Mouse (Mus musculus): ENCODE data around the gene Cavin1.
A peak's percentile ranks its signal among the peaks of the same experiment; 100 is the strongest.

The Cavin1 gene

GRCm38 (mm10) chr11:100949540-100949939, 21.1 kb downstream of the Cavin1 start:
- no peak for DNase-seq

DNA sequence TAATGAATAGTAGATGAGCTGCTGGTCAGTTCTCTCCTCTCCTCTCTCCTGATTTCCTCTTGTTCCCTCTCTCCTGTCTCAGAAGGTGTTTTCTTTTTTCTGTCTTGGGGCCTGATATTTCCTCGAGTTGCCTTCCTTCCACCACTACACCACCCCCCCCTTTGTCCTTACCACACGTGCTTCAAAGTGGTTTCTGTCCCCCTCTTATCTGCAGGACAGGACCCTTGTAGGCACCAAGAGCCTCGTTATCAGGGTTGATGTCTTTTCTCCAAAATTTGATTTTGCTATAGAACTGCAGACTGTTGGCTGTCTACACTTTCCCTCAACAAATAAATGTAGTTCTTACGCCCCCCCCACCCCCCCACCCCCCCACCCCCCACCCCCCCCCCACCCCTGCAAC, 22.4 kb downstream of the Cavin1 start:
- no peak for DNase-seq

DNA sequence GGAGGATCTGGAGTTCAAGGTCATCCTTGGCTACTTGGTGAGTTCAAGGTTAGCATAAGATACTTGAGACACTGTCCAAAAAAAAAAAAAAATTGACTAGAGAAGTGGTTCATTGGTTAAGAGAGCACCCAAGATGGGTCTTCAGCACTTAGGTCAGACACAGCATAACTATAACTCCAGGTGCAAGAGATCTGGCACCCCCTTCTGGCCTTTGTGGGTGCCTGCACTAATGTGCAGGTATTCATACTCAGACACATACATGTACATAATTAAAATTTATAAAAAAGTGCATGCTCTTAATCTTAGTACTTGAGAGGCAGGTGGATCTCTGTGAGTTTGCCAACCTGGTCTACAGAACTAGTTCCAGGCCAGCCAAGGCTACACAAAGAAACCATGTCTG, 23.1 kb downstream of the Cavin1 start:
- no peak for DNase-seq

GRCm38 (mm10) chr11:100946862-100947261, 23.8 kb downstream of the Cavin1 start:
- peak; percentile 31 for DNase-seq

DNA sequence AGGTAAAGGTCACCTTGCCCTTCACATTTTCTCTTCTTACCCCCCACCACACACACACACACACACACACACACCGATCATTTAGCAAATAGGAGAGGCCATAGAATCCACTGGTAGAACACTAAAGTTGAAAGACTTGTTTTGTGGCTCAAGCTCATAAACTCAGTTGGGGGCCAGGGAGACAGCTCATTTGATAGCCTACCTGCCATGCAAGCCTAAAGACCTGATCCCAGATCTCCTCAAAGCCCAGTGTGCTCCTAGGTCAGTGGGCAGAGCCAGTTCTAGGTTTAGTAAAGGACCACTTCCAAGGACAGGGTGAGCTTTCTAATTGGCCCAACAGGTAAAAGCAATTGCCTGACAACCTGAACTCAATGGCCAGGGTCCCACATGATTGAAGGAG, 28.3 kb downstream of the Cavin1 start:
- DNase-seq = no peak

GRCm38 (mm10) chr11:100939512-100940151, 31.1 kb downstream of the Cavin1 start, which contains the start of gene Stat3:
TSS of gene Stat3 (minus strand) at chr11:100939540.
- DNase-seq = peak; percentile 99

DNA sequence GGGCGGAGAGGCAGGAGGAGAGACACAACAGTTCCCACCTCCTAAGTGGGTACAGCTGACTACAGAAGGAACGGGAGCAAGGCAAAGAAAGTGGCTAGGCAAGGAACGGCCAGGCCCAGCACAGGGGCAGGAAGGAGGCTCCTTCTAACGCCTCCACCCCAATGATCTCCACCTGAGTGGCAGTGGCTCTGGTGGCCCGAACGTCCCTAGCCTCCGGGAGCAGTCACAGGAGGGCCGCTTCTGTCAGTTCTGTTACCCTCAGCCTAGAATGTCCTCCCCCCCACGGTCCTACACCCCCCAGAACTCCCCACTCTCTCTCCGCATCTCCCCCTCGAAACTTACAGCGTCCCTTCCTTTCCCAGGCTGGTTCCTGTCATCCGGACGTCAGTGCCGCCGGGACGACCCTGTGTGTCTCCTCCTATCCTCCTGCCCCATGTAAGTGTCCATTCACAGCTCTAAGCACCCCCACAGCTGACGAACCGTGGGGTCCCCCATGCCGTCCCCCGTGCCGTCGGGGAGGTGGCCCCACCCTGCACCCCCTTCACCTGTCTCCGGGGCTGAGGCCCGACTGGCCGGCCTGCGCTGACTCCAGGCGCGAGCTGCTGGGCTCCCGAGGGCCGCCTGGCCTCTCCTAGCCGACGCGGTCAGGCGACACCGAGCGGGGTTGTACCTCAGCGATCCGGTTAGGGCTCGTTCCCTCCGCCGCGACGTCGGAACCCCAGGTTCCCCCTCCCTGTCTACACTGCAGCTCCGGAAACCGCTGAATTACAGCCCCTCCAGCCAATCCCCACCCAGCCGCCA, 31.8 kb downstream of the Cavin1 start:
- peak; percentile 39 for DNase-seq

- DNase-seq = peak; percentile 38
These were observed 32.6 kb downstream of the Cavin1 start for GRCm38 (mm10) chr11:100938112-100938511.

- DNase-seq = no peak
These were observed 33.4 kb downstream of the Cavin1 start for GRCm38 (mm10) chr11:100937295-100937694.

GRCm38 (mm10) chr11:100935373-100936355, 35.0 kb downstream of the Cavin1 start:
- no peak for DNase-seq

DNA sequence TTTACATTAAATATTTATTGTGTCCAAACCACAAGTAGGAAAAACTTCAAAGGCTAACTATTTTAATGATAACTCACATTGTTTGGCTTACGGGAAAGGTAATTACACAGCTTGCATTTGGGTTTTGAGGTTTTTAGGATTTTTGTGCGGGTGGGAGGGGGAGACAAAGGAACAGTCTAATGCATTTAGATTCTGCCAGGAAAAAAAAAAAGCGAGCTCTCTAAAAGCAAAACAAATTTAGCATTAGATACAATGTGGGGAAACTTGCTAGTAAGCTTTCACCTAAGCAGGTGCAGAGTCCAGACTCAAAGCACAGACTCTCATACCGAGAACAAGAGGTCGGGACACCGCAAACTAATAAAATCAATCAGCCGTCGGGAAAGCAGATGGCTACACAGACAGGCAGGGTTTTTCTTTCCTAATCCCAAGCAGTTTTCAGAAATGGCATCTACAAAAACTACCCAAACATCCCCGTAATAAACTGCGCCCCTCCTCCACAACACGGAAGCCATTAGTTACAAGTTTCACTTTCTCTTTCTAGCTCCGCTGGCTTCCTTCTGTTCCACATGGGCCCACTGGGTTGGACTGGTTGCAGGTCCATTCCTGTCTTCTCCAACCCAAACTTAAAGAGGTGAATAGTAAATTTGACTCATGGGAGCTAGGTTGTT, 39.3 kb downstream of the Cavin1 start:
- DNase-seq = peak; percentile 45

- no peak for DNase-seq
These were observed 40.1 kb downstream of the Cavin1 start for GRCm38 (mm10) chr11:100930611-100931010.

DNA sequence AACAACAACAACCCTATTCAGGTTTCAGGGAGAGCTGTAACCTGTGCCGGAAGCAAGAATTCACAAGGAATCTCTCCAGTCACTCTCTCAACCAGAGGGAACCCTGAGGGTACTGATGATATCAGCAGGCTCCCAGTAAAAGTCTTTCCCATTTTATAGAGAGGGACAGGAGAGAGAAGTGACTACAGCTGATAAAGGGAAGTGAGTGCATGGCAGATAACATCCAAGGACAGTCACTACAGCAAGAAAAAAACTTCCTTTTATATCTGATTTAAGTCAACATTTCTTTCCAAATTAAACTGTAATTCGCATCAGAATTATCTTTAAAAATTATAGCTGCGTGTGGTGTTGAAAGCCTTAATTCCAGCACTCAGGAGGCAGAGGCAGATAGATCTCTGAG, 43.3 kb downstream of the Cavin1 start:
- no peak for DNase-seq

DNA sequence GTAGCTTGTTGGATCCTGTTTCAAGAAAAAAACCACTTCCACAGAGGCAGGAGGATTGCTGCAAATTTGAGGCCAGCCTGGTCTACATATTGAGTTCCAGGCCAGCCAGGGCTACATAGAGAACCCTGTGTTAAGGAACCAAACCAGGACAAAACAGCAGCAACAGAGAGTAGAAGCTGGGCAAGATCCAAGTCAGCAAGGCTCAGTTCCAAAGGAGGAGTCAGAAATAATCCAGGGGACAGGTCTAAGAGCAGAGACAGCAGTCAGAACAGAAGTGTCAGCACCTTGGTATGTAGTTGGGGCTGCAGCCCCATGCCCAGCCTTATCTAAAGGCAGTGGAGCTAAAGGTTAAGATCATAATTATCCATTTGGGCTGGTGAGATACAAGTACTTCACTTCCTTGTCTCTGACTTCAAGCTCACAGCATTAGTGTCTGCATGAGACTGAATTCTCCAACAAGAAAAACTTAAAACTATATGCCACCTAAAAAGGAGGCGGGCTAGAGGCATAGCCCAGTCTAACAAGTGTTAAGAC, 46.2 kb downstream of the Cavin1 start:
- no peak for DNase-seq

DNA sequence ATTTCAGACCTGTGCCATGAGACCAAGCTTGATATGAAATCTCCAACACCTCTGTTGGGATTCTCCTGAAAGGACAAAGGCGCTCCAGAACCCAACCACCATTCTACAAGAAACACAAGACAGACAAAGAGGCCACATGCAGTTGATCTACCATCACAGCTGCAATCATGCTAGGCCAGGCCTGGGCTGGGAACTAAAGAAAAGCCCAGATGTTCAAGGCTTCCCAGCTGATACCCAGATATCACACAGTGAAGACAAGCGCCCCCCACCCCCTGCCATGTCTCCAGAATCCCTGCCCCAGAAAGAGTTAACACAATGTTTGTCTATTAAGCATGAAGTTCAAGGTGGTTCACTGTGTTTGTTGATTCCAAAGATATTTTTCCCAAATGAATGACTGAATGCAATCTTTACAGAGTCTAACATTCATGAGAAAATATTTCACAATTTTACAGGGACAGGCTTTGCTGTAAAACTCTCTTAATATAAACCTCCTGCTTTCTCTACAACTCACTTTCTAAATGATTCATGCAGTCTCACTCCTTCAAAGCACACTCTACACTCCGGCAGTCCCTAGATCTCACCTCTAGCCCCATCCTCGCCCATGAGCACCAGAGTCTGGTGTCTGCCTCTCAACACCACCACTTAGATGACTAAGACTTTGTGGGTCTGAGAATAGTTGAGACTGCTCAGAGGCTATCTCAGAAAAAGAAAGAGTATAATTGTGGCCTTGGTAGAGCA, 49.6 kb downstream of the Cavin1 start:
- DNase-seq = no peak

- DNase-seq = no peak
These were observed 52.7 kb downstream of the Cavin1 start for GRCm38 (mm10) chr11:100918007-100918406.

DNA sequence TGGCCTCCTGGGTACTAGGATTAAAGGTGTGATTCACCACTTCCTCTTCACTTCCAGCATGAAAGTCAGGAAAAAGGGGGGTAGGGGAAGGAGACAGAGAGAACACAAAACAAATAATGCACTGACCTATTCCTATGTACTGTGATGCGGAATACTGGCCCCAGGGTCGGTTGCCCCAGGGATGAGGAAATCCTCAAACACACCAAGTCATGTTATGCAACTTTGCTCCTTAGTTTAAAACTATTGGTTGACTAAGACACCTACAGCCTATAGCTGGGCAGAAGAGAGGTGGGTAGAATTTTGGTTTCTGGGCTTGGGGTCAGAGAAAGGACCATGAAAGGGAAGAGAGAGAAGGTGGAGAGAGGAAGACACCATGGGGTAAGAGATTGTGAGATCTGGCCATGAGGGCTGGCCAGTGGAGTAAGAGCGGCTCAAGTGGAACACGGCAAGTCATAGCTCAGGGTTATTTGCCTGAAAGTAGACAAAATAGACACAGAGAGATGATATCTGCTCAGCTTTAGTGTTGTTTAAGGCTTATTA, 54.2 kb downstream of the Cavin1 start:
- no peak for DNase-seq

DNA sequence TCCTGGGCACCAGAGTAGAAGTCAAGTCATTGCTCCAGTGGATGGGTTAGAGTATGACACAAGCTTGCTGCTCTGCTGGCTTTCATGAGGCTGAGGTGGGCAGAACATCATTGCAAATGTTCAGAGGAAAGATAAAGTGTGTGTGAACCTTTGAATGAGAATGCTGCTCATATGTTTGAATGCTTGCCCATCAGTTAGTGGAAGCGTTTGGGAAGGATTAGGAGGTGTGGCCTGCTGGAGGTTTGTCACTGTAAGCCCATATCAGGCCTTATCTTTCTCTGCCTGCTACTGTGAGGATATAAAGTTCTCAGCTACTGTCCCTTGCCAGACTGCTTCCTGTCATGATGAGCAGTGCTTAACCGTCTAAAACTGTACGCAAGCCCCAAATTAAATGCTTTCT, 55.6 kb downstream of the Cavin1 start:
- DNase-seq = no peak

DNA sequence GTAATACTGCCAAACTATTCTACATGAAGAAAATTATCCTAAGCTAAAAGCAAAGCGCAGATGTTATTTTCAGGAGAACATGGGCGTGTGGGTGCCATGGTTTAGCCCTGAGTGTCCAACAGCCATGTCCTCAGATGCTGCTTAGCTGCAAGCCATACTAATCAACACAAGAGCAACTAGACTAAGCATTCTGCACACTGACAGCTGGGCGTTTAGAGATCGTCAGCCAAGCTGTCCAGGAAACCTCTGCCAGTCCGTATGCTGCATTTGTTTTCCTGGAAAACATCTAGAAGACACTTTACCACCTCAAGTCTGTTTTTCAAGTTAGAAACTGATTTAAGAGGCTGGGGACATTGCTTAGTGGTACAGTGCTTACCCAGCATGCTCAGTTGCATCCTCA, 56.3 kb downstream of the Cavin1 start:
- DNase-seq = no peak

- DNase-seq = no peak
These were observed 58.1 kb downstream of the Cavin1 start for GRCm38 (mm10) chr11:100912401-100913155.

- no peak for DNase-seq
These were observed 62.1 kb downstream of the Cavin1 start for GRCm38 (mm10) chr11:100908567-100908966.

All from kidney, adult 11 months (tissue).